Mouse (Mus musculus): ENCODE measurements around the gene Pparg. TPM values are rescaled to one million over a fixed set of nuclear protein-coding genes. Genes with fewer than 3 reads are reported as not detected.
A peak's percentile ranks its signal among the peaks of the same experiment; 100 is the strongest.

Pparg gene
- polyA plus RNA-seq, 1 experiment from 2014 or later = 2.0 TPM

DNA sequence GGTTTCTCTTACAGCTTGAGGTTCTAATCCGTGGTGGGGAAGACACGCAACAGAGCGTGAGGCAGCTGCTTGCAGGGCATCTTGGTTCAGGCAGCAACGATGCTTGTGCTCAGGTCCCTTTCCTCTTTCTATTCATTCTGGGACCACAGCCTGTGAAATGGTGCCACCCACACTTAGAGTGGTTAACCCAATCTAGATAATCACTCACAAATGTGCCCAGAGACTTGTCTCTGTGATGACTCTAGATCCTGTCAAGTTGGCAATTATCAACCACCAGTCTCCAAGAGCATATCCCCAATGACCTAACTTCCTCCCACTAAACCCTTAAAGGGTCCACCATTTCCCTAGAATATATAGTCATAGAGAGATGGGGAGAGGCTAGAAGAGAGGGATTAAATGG, 152.5 kb downstream of the Pparg start:
- Histone ChIP-seq H3K27me3 (replicated peaks) (peaks cover 13% of the 10 kb centered on the region; the same call in 1 of the 2 replicates), H3K4me3 (no peak overlapping the region), H3K9ac (no peak overlapping the region), H3K36me3 (no peaks in the 10 kb centered on the region), H3K4me2 (no peak overlapping the region), H3K27ac (ENCODE audit: poor library complexity, severe bottlenecking) (no peak overlapping the region), H3K4me1 (replicated peaks) (no peaks in the 10 kb centered on the region; the same call in 1 of the 2 replicates), H3K9me3 (replicated peaks) (peaks cover 6% of the 10 kb centered on the region; the same call in 1 of the 2 replicates)
- WGBS = 90% methylated on average over 4 of the region's 4 CpGs
- no peak for ATAC-seq (ENCODE audit: insufficient number of reproducible peaks, low FRiP score)

- Histone ChIP-seq H3K27me3 (replicated peaks) (peaks cover 32% of the 10 kb centered on the region), H3K27ac (ENCODE audit: poor library complexity, severe bottlenecking) (no peak overlapping the region), H3K4me2 (no peak overlapping the region), H3K9me3 (replicated peaks) (no peaks in the 10 kb centered on the region; the same call in 1 of the 2 replicates), H3K36me3 (no peaks in the 10 kb centered on the region), H3K9ac (no peak overlapping the region), H3K4me1 (replicated peaks) (peaks cover 10% of the 10 kb centered on the region; the same call in 1 of the 2 replicates), H3K4me3 (no peak overlapping the region)
- WGBS = 68% methylated on average over 4 of the region's 4 CpGs
- no peak for ATAC-seq (ENCODE audit: insufficient number of reproducible peaks, low FRiP score)
Observed at GRCm38 (mm10) chr6:115517904-115518303, 157.2 kb downstream of the Pparg start.

GRCm38 (mm10) chr6:115518352-115518751, 157.6 kb downstream of the Pparg start:
- Histone ChIP-seq H3K4me2 (no peak overlapping the region), H3K4me1 (replicated peaks) (peaks cover 11% of the 10 kb centered on the region; the same call in 1 of the 2 replicates), H3K9me3 (replicated peaks) (no peaks in the 10 kb centered on the region; the same call in 1 of the 2 replicates), H3K9ac (no peak overlapping the region), H3K27me3 (replicated peaks) (peaks cover 32% of the 10 kb centered on the region), H3K36me3 (no peaks in the 10 kb centered on the region), H3K27ac (ENCODE audit: poor library complexity, severe bottlenecking) (no peak overlapping the region), H3K4me3 (no peak overlapping the region)
- no peak for ATAC-seq (ENCODE audit: insufficient number of reproducible peaks, low FRiP score)
- WGBS = 64% methylated on average over 2 of the region's 2 CpGs

DNA sequence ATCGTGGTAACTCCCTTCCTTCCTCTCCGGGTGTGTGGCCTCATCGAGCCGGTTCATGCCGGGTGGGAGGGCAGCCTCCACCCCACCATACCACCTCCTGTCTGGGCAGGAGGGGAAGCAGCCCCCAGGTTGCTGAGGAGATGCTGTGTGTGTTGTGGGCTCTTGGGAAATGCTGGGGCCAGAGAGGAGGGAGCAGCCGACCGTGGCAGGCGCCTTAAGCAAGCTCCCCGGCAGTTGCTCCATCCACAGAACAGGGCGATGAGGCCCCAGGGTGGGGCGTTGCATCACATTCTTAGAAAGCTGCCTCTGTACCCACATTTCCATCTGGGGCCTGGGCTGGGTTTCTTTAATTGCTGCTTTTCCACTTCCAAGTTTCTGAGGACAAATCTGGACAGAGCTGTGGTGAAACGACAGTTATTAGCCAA, 158.5 kb downstream of the Pparg start:
- Histone ChIP-seq H3K4me1 (replicated peaks) (peaks cover 11% of the 10 kb centered on the region; the same call in 1 of the 2 replicates), H3K4me3 (no peak overlapping the region), H3K27me3 (replicated peaks) (peaks cover 32% of the 10 kb centered on the region), H3K9ac (no peak overlapping the region), H3K4me2 (no peak overlapping the region), H3K27ac (ENCODE audit: poor library complexity, severe bottlenecking) (no peak overlapping the region), H3K9me3 (replicated peaks) (no peaks in the 10 kb centered on the region; the same call in 1 of the 2 replicates), H3K36me3 (no peaks in the 10 kb centered on the region)
- ATAC-seq (ENCODE audit: insufficient number of reproducible peaks, low FRiP score) = no peak
- 80% methylated on average over 12 of the region's 12 CpGs for WGBS

DNA sequence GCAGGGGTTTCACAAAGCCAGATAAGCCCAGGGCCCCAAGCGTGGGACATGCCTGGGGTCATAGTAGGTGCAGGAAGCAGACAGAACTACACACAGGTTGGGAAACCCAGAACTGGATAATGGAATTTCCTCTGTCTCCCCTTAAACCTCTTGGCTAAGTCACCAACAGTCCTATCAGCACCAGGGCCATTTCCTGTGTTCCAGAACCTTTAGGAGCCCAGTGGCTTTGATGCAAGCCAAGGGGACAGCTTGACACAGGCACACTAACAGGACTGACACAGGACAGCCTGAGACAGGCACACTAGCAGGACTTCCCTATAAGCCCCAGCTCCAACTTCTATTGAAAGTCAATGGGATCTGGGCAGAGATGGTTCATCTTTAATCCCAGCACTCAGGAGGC, 161.2 kb downstream of the Pparg start:
- H3K9ac ChIP-seq = no peak overlapping the region
- no peak overlapping the region for H3K4me2 ChIP-seq
- no peaks in the 10 kb centered on the region; the same call in 1 of the 2 replicates for H3K9me3 ChIP-seq (replicated peaks)
- H3K36me3 ChIP-seq = no peaks in the 10 kb centered on the region
- peaks cover 27% of the 10 kb centered on the region for H3K27me3 ChIP-seq (replicated peaks)
- H3K4me3 ChIP-seq = no peak overlapping the region
- ATAC-seq (ENCODE audit: insufficient number of reproducible peaks, low FRiP score) = no peak
- WGBS = 60% methylated on average over 1 of the region's 1 CpGs
- peaks cover 16% of the 10 kb centered on the region for H3K4me1 ChIP-seq (replicated peaks)
- H3K27ac ChIP-seq (ENCODE audit: poor library complexity, severe bottlenecking) = no peak overlapping the region

DNA sequence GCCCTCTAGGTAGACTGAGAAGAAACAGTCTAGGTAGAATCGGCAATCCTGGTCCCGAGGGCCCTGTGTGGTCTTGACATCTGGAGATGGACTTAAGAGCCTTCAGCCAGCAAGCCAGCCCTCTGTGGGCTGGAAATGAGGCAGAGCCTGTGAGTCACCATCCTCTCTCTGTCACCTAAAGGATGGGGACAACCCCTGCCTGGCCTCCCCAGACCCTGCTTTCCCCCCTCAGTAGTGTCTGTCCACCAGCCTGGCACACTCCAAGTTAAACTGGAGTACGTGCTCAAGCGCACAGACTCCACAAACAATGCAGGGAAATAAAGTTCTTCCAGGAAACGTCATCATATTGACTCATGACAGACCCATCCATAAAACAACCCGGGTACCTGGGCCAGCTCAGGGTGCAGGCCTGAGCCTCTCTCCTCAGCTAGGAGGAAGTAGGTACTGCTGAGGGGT, 162.0 kb downstream of the Pparg start:
- Histone ChIP-seq H3K27me3 (replicated peaks) (peaks cover 23% of the 10 kb centered on the region), H3K4me3 (no peak overlapping the region), H3K36me3 (no peaks in the 10 kb centered on the region), H3K9ac (no peak overlapping the region), H3K9me3 (replicated peaks) (no peaks in the 10 kb centered on the region; the same call in 1 of the 2 replicates), H3K4me1 (replicated peaks) (peaks cover 16% of the 10 kb centered on the region), H3K4me2 (no peak overlapping the region), H3K27ac (ENCODE audit: poor library complexity, severe bottlenecking) (no peak overlapping the region)
- WGBS = 65% methylated on average over 6 of the region's 6 CpGs
- no peak for ATAC-seq (ENCODE audit: insufficient number of reproducible peaks, low FRiP score)

DNA sequence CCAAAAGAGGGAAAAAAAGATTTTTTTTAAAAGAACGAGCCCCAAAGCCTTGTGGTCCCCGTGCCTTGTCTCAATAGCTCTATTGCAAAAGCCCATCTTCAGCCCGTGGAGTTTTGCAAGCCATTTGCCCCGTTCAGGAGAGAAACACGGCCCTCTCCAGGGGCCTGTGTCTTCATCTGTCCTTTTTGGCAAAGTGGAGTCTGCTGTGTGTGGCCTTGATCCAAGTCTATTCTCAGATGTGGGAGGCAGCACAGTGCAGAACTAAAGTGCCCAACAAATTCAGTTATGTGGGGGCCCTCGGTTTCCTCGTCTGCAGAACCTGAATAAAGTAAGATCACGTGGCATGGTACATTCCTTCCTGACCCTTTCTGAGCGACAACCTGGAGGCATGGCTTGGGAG, 162.4 kb downstream of the Pparg start:
- no peak overlapping the region for H3K27ac ChIP-seq (ENCODE audit: poor library complexity, severe bottlenecking)
- 77% methylated on average over 9 of the region's 9 CpGs for WGBS
- peaks cover 20% of the 10 kb centered on the region for H3K27me3 ChIP-seq (replicated peaks)

GRCm38 (mm10) chr6:115524449-115524990, 163.8 kb downstream of the Pparg start:
- no peak overlapping the region for H3K27ac ChIP-seq (ENCODE audit: poor library complexity, severe bottlenecking)
- no peaks in the 10 kb centered on the region; the same call in 1 of the 2 replicates for H3K9me3 ChIP-seq (replicated peaks)
- ATAC-seq (ENCODE audit: insufficient number of reproducible peaks, low FRiP score) = no peak
- H3K9ac ChIP-seq = no peak overlapping the region
- H3K27me3 ChIP-seq (replicated peaks) = peaks cover 18% of the 10 kb centered on the region
- H3K4me2 ChIP-seq = no peak overlapping the region
- 72% methylated on average over 9 of the region's 9 CpGs for WGBS
- no peaks in the 10 kb centered on the region for H3K36me3 ChIP-seq
- no peak overlapping the region for H3K4me3 ChIP-seq
- peaks cover 16% of the 10 kb centered on the region for H3K4me1 ChIP-seq (replicated peaks)

More for the DNA sequence above, 162.4 kb downstream of the Pparg start:
- no peaks in the 10 kb centered on the region; the same call in 1 of the 2 replicates for H3K9me3 ChIP-seq (replicated peaks)
- peaks cover 16% of the 10 kb centered on the region for H3K4me1 ChIP-seq (replicated peaks)
- H3K4me3 ChIP-seq = no peak overlapping the region
- H3K4me2 ChIP-seq = no peak overlapping the region
- H3K36me3 ChIP-seq = no peaks in the 10 kb centered on the region
- H3K9ac ChIP-seq = no peak overlapping the region
- no peak for ATAC-seq (ENCODE audit: insufficient number of reproducible peaks, low FRiP score)

DNA sequence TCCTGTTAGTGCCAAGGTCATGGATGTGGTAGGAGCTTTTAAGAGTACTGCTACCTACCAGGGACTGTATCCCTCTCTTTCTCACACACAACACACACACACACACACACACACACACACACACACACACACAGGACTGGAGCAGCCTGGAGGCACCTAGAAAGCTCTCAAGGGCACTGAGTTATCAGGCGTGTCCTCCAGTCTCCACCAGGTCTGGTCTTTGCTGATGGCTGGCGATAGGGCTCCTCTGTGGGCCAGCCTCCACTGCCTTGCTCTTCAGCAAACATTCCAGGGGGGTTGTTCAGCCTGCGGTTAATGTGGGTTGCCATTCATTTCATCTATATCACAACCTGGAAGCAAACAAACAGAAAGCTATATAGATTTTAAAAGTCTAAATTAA, 166.7 kb downstream of the Pparg start:
- Histone ChIP-seq H3K4me1 (replicated peaks) (peaks cover 9% of the 10 kb centered on the region), H3K4me3 (no peak overlapping the region), H3K27me3 (replicated peaks) (peaks cover 7% of the 10 kb centered on the region; the same call in 1 of the 2 replicates), H3K9me3 (replicated peaks) (no peaks in the 10 kb centered on the region), H3K36me3 (no peaks in the 10 kb centered on the region), H3K27ac (ENCODE audit: poor library complexity, severe bottlenecking) (no peak overlapping the region), H3K9ac (no peak overlapping the region), H3K4me2 (no peak overlapping the region)
- WGBS = 62% methylated on average over 3 of the region's 3 CpGs
- ATAC-seq (ENCODE audit: insufficient number of reproducible peaks, low FRiP score) = no peak

DNA sequence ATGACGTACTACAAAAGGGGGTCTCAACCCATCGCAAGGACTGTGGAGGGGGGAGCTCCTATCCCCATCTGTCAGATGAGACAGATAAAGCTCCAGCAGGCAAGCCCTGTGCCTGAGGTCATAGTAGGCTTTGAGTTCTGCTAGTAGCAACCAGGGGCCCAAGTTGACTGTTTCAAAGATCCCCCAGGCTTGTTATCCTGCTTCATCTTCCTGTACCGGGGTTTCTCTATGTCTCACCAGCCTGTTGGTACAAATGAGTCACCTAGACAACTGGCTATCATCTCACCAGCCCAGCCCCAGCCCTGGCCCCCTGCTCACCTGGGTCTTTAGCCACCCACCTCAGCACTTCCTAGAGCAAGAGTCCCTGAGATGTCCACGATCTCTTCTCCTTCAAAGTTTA, 167.6 kb downstream of the Pparg start:
- 84% methylated on average over 4 of the region's 4 CpGs for WGBS
- Histone ChIP-seq H3K4me3 (no peak overlapping the region), H3K27me3 (replicated peaks) (0 out of 2 replicates have a peak, but pooled peaks cover 7% of the 10 kb centered on the region), H3K36me3 (no peaks in the 10 kb centered on the region), H3K27ac (ENCODE audit: poor library complexity, severe bottlenecking) (no peak overlapping the region), H3K4me2 (no peak overlapping the region), H3K9me3 (replicated peaks) (no peaks in the 10 kb centered on the region), H3K4me1 (replicated peaks) (peaks cover 5% of the 10 kb centered on the region; the same call in 1 of the 2 replicates), H3K9ac (no peak overlapping the region)
- ATAC-seq (ENCODE audit: insufficient number of reproducible peaks, low FRiP score) = no peak

DNA sequence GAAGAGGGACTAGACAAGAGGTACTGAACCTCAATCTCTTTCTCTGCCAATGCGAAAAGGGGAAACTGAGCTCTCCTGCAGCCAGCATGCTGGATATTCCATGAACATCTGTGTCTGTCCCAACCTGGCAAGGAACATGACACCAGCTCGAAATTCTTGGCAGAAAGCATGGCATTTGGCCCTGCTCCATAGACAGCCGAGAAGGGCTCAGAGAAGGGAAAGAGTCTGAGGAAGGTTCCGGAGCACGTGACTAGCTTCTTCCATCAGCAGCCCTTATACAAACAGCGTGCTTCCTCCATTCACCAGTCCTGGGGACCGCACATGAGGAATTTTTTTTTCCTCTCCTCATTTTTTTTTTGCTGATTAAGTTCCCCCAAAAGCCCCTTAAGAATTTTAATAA, 173.9 kb downstream of the Pparg start:
- 0 out of 2 replicates have a peak, but pooled peaks have one; percentile 54 for ATAC-seq (ENCODE audit: insufficient number of reproducible peaks, low FRiP score)
- Histone ChIP-seq H3K4me2 (no peak overlapping the region), H3K4me1 (replicated peaks) (no peaks in the 10 kb centered on the region), H3K4me3 (no peak overlapping the region), H3K27ac (ENCODE audit: poor library complexity, severe bottlenecking) (no peak overlapping the region), H3K27me3 (replicated peaks) (peaks cover 17% of the 10 kb centered on the region), H3K36me3 (no peaks in the 10 kb centered on the region), H3K9me3 (replicated peaks) (no peaks in the 10 kb centered on the region), H3K9ac (no peak overlapping the region)
- WGBS = 58% methylated on average over 7 of the region's 7 CpGs
